Mouse (Mus musculus) heart, adult 2 months (tissue): Measurements from ENCODE around the gene Fuz. TPM values are rescaled to one million over a fixed set of nuclear protein-coding genes. Genes with fewer than 3 reads are reported as not detected.

Source experiments
- DNase-seq, 2 experiments: peaks; one replicate each; pipeline ENCODE4 v3.0.0; 2021
- H3K27ac ChIP-seq: fragments of 200-600 bp; 2 replicates; pipeline ENCODE4 v1.8.1; 2022
- H3K27me3 ChIP-seq: fragments of 200-500 bp; 2 replicates; pipeline ENCODE4 v1.6.1; 2012; ENCODE audit warnings: mild to moderate bottlenecking, low read length, inconsistent platforms, mixed read lengths; ENCODE audit not compliant: control insufficient read depth, insufficient read depth
- H3K36me3 ChIP-seq: fragments of 200-500 bp; 2 replicates; pipeline ENCODE4 v1.6.1; 2012; ENCODE audit warnings: low read length, inconsistent platforms; ENCODE audit not compliant: control insufficient read depth, insufficient read depth
- H3K4me1 ChIP-seq: fragments of 200-500 bp; 2 replicates; pipeline ENCODE4 v1.6.1; 2011; ENCODE audit warnings: low read length; ENCODE audit not compliant: control insufficient read depth, insufficient read depth
- H3K4me3 ChIP-seq: fragments of 200-600 bp; 2 replicates; pipeline ENCODE4 v1.8.1; 2022
- H3K79me2 ChIP-seq: fragments of 200-500 bp; replicated peaks from 2 replicates; pipeline ENCODE4 v1.6.1; 2012; ENCODE audit warnings: mild to moderate bottlenecking, inconsistent platforms, low read length, moderate library complexity, mixed read lengths; ENCODE audit not compliant: control insufficient read depth, insufficient read depth
- H3K9ac ChIP-seq: fragments of 200-500 bp; 2 replicates; pipeline ENCODE4 v1.6.1; 2012; ENCODE audit warnings: low read depth, mild to moderate bottlenecking, control low read depth, inconsistent platforms, low read length, mixed read lengths
- CTCF ChIP-seq: fragments of 200-600 bp; IDR thresholded peaks from 2 replicates; pipeline ENCODE4 v1.8.1; 2022; ENCODE audit warnings: antibody characterized with exemption, mild to moderate bottlenecking, moderate library complexity
- EP300 ChIP-seq: fragments of 200-500 bp; IDR thresholded peaks from 2 replicates; pipeline ENCODE4 v1.6.1; 2011; ENCODE audit warnings: low read depth, low read length, control low read depth; ENCODE audit not compliant: insufficient read depth
- POLR2A ChIP-seq: fragments of 200-500 bp; IDR thresholded peaks from 2 replicates; pipeline ENCODE4 v1.6.1; 2011; ENCODE audit warnings: mild to moderate bottlenecking, low read depth, low read length, control low read depth; ENCODE audit not compliant: insufficient read depth
- WGBS: fragments of 180-500 bp; shearing (Covaris S2); methylation state at CpG from one replicate; pipeline ENCODE4 v1.1.7; 2018; 5-methylcytosine and 5-hydroxymethylcytosine counted together
- intact Hi-C: fragments of 180-260 bp; cut with DNase I; formaldehyde crosslinking; loops from one replicate; pipeline ENCODE4 v1.15.1; 2025
- polyA plus RNA-seq: library from polyadenylated mRNA; depleted of rRNA; stranded (reverse); fragments of >200 nt; gene quantifications from 2 replicates; pipeline ENCODE4 v1.2.3, GENCODE M21; 2012
- total RNA-seq, 2 experiments: library from RNA; stranded (reverse); gene quantifications; 2 replicates each; pipeline ENCODE4 v1.2.3; 2021

Gene Fuz
- total and polyA plus RNA-seq, 3 experiments = 16.3 to 31.6 (median 17.1) TPM

DNA sequence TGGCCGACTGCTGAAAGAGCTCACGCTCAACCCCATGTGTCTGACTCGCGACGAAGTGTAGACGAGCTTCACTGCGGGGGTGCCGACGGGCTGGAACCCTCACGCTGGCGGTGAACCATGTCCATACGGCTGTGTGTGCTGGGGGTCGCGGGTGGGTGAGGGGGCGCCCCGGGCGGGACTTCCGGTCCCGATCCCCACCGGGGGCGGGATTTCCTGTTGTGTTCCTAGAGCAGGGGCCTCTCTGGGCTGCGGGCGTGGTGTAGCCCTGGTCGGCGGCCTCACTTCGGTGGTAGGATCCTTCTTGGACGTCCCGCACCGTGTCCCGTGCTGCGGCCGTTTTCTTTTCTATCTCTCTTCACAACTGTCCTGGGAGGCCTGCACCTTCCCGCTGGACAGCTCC, 45.7 kb upstream of the Fuz start:
- Histone ChIP-seq H3K36me3 (no peaks in the 10 kb centered on the region), H3K4me3 (peak overlapping the region; percentile 100), H3K9ac (peak overlapping the region; percentile 74), H3K27ac (peak overlapping the region; percentile 94), H3K79me2 (peaks cover 3% of the 10 kb centered on the region), H3K4me1 (peaks cover 6% of the 10 kb centered on the region), H3K27me3 (no peaks in the 10 kb centered on the region)
- intact Hi-C loops = no loop called here
- TF ChIP-seq POLR2A = peak; percentile 42; the same call in 1 of the 2 replicates
- no peak for TF ChIP-seq EP300
- 0 out of 2 replicates have a peak, but pooled peaks have one; percentile 16 for TF ChIP-seq CTCF
- peak; percentile 83 to 85 for DNase-seq
- under 1% methylated on average over 33 of the region's 33 CpGs for WGBS

DNA sequence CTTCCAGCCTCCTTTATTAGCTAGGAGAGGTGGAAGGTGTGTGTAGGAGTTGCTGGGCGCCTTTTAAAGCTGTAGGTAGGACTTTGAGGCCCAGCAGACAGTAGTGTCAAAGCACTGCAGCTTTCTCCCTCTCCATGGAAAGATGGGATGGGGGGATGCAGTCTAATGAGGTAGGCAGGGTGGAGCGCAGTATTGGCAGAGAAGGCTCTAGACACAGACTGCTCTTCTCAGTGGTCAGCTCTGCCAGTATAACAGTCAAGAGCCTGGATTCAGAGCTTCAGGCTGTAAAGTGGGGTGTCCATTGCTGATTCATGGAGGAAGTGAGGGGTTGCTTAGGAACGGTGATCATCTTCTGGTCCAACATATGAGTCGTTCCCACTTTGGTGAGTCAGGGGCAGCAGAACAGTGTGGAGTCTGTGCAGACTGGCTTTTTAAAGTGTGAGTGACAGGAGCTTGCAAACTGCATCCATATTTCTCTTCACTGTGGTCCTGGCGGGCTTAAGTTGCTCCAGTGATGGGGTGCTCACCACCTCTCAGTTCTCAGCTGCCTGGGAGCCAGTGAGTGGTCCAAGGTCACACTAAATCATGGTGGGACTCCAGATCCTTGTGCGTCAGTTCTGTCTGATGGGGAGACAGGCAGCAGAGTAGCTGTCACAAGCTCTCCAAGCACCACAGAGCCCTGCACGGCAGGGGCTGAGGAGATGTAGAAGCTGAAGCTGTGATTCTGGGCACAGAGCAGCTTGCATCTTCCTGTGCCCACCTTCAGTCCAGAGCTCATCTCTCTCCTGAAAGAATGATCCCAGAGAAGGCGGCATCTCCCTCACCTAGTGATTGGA, 44.9 kb upstream of the Fuz start:
- TF ChIP-seq POLR2A = no peak
- no peak for TF ChIP-seq CTCF
- TF ChIP-seq EP300 = no peak
- peak overlapping the region; percentile 94 for H3K27ac ChIP-seq
- H3K79me2 ChIP-seq = peaks cover 3% of the 10 kb centered on the region
- H3K4me1 ChIP-seq = peaks cover 6% of the 10 kb centered on the region
- WGBS = 60% methylated on average over 8 of the region's 8 CpGs
- no peaks in the 10 kb centered on the region for H3K36me3 ChIP-seq
- no peaks in the 10 kb centered on the region for H3K27me3 ChIP-seq
- no peak for DNase-seq
- H3K4me3 ChIP-seq = peak overlapping the region; percentile 100
- intact Hi-C loops = no loop called here
- H3K9ac ChIP-seq = peak overlapping the region; percentile 74

DNA sequence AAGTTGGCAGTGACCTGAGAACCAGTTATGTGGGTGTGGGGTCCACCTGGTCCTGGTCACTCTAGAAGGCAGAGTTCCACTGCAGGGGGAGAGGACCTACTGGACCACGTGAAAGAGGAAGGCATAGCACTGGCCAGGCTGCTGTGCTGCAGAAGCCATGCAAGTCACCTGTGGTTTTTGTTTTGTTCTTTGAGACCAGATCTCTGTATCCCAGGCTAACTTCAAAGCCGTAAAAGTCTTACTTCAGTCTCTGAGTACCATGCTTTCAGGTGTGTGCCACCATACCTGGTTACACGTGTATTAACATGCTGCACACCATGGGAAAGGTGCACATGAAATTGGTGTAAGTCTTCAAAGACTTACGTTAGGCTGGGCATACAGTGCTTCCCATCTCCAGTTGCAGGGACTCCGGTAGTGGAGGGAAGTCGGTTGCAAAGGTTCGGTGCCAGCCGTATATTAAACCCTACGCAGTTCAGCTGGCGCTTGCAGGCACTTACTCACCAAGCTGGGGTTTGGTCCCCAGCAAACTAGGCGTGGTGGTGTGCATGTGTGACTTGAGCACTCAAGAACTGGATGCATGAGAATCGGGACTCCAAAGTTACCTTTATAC, 44.1 kb upstream of the Fuz start:
- Histone ChIP-seq H3K4me1 (peaks cover 9% of the 10 kb centered on the region), H3K79me2 (peaks cover 3% of the 10 kb centered on the region), H3K4me3 (no peak overlapping the region), H3K9ac (no peak overlapping the region), H3K27me3 (no peaks in the 10 kb centered on the region), H3K36me3 (no peaks in the 10 kb centered on the region), H3K27ac (no peak overlapping the region)
- 88% methylated on average over 12 of the region's 12 CpGs for WGBS
- intact Hi-C loops = no loop called here
- DNase-seq = no peak
- TF ChIP-seq POLR2A (no peak), CTCF (no peak), EP300 (no peak)

DNA sequence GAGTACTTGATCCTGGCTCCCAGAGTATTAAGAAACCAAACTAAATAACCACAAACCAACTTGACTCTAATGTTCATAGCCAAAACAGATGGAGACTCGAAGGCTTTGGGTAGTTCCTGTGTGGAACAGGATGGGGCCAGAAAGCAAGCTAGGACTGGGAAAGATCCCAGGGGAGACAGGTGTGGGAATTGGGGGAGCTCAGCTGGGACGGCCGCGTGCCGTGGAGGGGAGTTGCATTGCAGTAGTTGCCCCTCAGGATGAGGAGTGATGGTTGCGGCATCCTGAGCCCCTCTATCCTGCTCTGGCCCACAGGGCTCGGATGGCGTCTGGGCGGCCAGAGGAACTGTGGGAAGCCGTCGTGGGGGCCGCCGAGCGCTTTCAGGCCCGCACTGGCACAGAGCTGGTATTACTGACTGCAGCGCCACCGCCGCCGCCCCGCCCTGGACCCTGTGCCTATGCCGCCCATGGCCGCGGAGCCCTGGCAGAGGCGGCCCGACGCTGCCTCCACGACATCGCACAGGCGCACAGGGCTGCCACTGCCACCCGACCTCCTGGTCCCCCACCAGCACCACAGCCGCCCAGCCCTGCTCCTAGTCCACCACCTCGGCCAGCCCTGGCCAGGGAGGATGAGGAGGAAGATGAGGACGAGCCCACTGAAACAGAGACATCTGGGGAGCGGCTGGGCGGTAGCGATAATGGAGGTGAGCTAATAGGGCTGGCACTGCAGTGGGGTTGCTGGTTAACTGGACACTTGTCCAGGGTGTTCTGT, 43.4 kb upstream of the Fuz start:
- TF ChIP-seq CTCF = no peak
- TF ChIP-seq EP300 = no peak
- 0 out of 2 replicates have a peak, but pooled peaks have one; percentile 13 for TF ChIP-seq POLR2A
- no peaks in the 10 kb centered on the region for H3K27me3 ChIP-seq
- WGBS = 88% methylated on average over 36 of the region's 36 CpGs
- H3K79me2 ChIP-seq = peaks cover 3% of the 10 kb centered on the region
- peaks cover 9% of the 10 kb centered on the region for H3K4me1 ChIP-seq
- no peak overlapping the region for H3K27ac ChIP-seq
- intact Hi-C loops = no loop called here
- DNase-seq = no peak
- H3K4me3 ChIP-seq = no peak overlapping the region
- H3K36me3 ChIP-seq = no peaks in the 10 kb centered on the region
- H3K9ac ChIP-seq = no peak overlapping the region

DNA sequence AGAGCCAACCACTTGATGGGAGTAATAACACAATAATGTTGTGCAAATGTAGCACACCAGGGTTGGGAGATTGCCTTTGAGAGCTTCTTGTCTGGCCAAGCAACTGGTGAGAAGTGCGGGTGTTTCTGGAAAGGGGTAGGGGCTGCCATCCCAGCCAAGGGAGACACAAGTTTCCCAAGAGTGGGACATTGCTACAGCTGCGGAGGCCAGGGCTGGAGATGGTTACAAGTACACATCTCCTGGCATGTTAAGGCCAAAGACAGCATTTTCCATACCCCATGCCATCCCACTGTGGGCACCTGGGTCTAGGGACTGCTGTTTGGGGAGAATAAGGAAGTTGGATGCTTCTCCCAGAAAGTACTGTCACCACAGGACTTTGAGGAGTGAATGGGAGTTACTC, 42.8 kb upstream of the Fuz start:
- Histone ChIP-seq H3K27me3 (no peaks in the 10 kb centered on the region), H3K36me3 (no peaks in the 10 kb centered on the region), H3K9ac (no peak overlapping the region), H3K4me1 (peaks cover 8% of the 10 kb centered on the region), H3K79me2 (peaks cover 3% of the 10 kb centered on the region), H3K4me3 (no peak overlapping the region), H3K27ac (no peak overlapping the region)
- WGBS = 92% methylated on average over 2 of the region's 2 CpGs
- TF ChIP-seq POLR2A = no peak
- no peak for TF ChIP-seq CTCF
- no peak for TF ChIP-seq EP300
- intact Hi-C loops = no loop called here
- DNase-seq = no peak
